Mouse (Mus musculus): Measurements from ENCODE around the gene 2010111I01Rik.
"Not testable (repeated sequence)": the region's sequence is repeated elsewhere in the genome, so short reads cannot be mapped to it uniquely, and the experiment has no call there.

Gene 2010111I01Rik

GRCm38 (mm10) chr13:63342781-63343180 is 378.1 kb downstream of the 2010111I01Rik start:
- DNase-seq (ENCODE audit: low read depth, low spot score): no peak

- no peak for DNase-seq (ENCODE audit: low read depth, low spot score)
These were observed 379.8 kb downstream of the 2010111I01Rik start for GRCm38 (mm10) chr13:63344481-63344880.

GRCm38 (mm10) chr13:63345476-63346225 is 381.0 kb downstream of the 2010111I01Rik start:
- DNase-seq (ENCODE audit: low read depth, low spot score): no peak

GRCm38 (mm10) chr13:63347639-63348038 is 382.9 kb downstream of the 2010111I01Rik start:
- no peak for DNase-seq (ENCODE audit: low read depth, low spot score)

- no peak for DNase-seq (ENCODE audit: low read depth, low spot score)
These were observed 385.4 kb downstream of the 2010111I01Rik start for GRCm38 (mm10) chr13:63350076-63350475.

GRCm38 (mm10) chr13:63353312-63353711 is 388.6 kb downstream of the 2010111I01Rik start:
- not testable (repeated sequence) for DNase-seq (ENCODE audit: low read depth, low spot score)

GRCm38 (mm10) chr13:63356101-63356500 is 391.4 kb downstream of the 2010111I01Rik start:
- no peak for DNase-seq (ENCODE audit: low read depth, low spot score)

GRCm38 (mm10) chr13:63356558-63356957 is 391.9 kb downstream of the 2010111I01Rik start:
- DNase-seq (ENCODE audit: low read depth, low spot score): peak; percentile 61

- no peak for DNase-seq (ENCODE audit: low read depth, low spot score)
These were observed 394.7 kb downstream of the 2010111I01Rik start for GRCm38 (mm10) chr13:63359393-63359792.

GRCm38 (mm10) chr13:63360111-63360885 is 395.6 kb downstream of the 2010111I01Rik start:
- no peak for DNase-seq (ENCODE audit: low read depth, low spot score)

GRCm38 (mm10) chr13:63361755-63362154 is 397.1 kb downstream of the 2010111I01Rik start:
- no peak for DNase-seq (ENCODE audit: low read depth, low spot score)

- DNase-seq (ENCODE audit: low read depth, low spot score): no peak
These were observed 408.9 kb downstream of the 2010111I01Rik start for GRCm38 (mm10) chr13:63373460-63374166.

Measured in WW6 (cell line).